Mouse (Mus musculus): ENCODE data around the gene Zp1.

Zp1 gene

GRCm38 (mm10) chr19:10924220-10924619 lies 3.8 kb upstream of the Zp1 start:
- DNase-seq (ENCODE audit: low read depth, low spot score) = no peak

- DNase-seq (ENCODE audit: low read depth, low spot score) = no peak
Measured at GRCm38 (mm10) chr19:10921058-10921457, 626 bp upstream of the Zp1 start.

DNA sequence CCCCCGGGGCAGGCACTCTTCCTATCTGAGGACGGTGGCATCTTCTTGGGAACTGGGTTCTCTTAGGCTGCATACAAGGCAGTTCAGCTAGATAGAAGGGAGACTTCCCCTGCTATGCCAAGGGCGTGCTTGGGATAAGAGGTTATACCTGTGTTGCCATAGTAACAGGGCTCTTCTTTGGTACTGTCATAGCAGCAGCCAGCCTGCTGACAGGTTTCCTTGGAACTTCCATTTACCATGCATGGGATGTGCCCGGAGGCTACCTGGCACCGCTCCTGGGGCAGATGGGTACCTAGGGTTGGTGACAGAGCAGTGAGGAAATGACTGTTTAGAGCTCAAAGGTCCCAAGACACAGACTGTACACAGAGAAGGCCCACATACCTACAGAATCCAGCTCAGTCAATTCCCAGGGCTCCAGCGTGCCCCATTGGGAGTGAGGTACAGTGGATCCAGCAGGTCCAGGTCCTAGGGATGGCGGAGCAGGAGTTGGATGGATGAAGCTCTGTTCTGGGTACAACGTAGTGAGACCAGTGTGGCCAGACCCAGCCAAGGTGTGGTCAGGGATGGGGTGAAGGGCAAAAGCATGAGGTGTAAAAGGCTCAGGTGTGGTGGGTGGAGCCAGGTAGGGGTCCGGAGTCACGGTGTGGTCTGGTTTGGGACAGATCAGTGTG lies 2.0 kb downstream of the Zp1 start:
- DNase-seq (ENCODE audit: low read depth, low spot score) = no peak

- no peak for DNase-seq (ENCODE audit: low read depth, low spot score)
Measured at GRCm38 (mm10) chr19:10916506-10916905, 3.9 kb downstream of the Zp1 start.

GRCm38 (mm10) chr19:10914870-10915269 lies 5.6 kb downstream of the Zp1 start:
- no peak for DNase-seq (ENCODE audit: low read depth, low spot score)

DNA sequence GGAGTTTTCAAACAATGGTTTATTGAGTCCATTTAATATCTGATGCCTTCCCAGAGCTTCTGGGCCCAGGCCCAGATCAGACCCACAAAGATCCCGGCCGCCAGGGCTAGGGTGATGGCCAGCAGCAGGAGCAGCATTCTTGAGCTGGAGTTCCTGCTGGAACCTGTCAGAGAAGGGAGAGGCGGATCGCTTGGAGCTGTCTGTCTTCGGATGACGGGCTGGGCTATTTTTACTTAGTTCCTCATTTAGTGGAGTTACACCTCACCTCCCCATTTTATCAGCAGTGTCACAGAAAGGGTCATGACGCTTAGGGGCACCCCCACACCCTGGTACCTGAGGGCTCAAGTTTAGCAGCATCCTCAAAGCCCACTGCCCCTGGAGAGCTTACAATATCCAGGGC lies 6.1 kb downstream of the Zp1 start:
- no peak for DNase-seq (ENCODE audit: low read depth, low spot score)

- no peak for DNase-seq (ENCODE audit: low read depth, low spot score)
Measured at GRCm38 (mm10) chr19:10909087-10909721, 11.2 kb downstream of the Zp1 start.

- no peak for DNase-seq (ENCODE audit: low read depth, low spot score)
Measured at GRCm38 (mm10) chr19:10907891-10908290, 12.5 kb downstream of the Zp1 start.

DNA sequence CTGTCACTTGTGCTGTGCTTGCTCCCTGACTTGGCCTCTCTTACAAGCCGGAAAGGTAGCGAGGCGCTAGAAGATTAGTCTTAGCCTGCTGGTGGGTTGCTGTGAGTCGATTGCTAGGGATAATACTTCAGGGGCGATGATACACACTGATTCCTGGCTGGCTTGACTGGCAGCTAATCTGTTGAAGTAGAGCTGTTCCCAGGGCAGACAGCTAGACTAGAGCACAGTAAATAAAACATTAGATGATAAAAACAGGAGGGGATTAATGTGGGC lies 14.8 kb downstream of the Zp1 start:
- DNase-seq (ENCODE audit: low read depth, low spot score) = no peak

- DNase-seq (ENCODE audit: low read depth, low spot score) = no peak
Measured at GRCm38 (mm10) chr19:10904927-10905727, 15.3 kb downstream of the Zp1 start.

- DNase-seq (ENCODE audit: low read depth, low spot score) = no peak
Measured at GRCm38 (mm10) chr19:10904512-10904911, 15.9 kb downstream of the Zp1 start.

DNA sequence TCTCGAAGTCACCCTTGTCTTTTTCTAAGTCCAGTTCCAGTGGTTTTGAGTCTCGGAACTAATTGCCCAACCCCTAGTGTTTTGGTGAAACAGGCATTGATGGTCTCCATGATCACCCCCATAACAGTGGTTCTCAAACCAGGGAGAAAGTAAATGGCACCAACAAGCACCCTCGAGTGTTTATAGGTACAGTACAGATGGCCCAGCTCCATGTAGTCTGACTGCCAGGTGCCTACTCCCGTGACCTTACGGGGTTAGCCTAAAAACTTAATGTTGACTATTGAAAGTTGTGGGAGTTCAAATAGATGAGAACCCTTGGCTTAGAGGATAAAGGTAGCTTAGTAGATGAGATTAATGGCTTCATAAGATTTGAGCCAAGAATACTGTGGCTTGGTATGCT lies 19.4 kb downstream of the Zp1 start:
- DNase-seq (ENCODE audit: low read depth, low spot score) = no peak

- no peak for DNase-seq (ENCODE audit: low read depth, low spot score)
Measured at GRCm38 (mm10) chr19:10900315-10900714, 20.1 kb downstream of the Zp1 start.

- no peak for DNase-seq (ENCODE audit: low read depth, low spot score)
Measured at GRCm38 (mm10) chr19:10897491-10897890, 22.9 kb downstream of the Zp1 start.

- DNase-seq (ENCODE audit: low read depth, low spot score) = no peak
Measured at GRCm38 (mm10) chr19:10896849-10897248, 23.6 kb downstream of the Zp1 start.

DNA sequence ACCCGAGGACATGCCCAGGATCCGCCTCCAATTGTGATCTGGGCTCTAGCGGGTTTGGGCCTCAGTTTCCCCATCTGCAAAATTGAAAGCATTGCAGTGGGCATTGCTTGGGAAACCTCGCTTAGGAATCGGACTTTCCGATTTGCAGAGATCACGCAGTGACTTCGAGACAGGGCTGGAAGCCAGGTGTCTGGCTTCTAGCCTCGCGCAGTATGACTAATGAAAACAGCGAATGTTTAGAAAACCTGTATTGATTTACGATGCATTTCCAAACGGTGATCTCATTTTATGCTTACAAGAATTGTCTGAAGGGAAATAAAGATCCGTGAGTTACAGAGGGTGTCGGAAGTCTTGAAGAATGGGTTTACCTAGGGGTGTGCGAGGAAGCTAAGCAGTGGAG lies 24.7 kb downstream of the Zp1 start:
- no peak for DNase-seq (ENCODE audit: low read depth, low spot score)

DNA sequence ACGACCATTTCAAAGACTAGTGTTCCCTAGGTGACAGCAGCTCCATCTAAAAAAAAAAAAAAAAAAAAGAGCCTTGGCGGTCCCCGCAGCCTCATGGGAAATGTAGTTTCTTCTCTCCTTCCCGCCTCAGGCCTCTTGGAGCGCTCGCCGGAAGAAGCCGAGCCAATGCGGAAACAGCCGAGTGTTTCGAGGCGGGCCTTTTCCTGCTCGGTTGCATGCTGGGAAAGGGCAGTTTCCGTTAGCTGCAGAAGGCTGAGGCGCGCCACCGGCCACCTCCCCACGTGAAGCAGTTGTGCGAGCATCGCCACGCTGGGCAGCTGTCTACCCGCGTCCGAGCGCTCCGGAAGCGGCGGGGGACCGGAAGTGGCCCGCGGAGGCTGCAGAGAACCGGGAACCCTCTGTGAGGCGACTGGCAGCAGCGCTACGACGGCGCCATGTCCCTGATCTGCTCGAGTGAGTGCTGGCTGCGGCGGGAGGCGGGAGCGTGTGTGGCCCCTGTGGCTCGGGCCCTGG lies 25.4 kb downstream of the Zp1 start, which contains the start of gene Prpf19:
Gene Prpf19, plus strand, starts transcription at position 216 of the 513 bp plus-strand sequence.
- peak; percentile 97 for DNase-seq (ENCODE audit: low read depth, low spot score)

DNA sequence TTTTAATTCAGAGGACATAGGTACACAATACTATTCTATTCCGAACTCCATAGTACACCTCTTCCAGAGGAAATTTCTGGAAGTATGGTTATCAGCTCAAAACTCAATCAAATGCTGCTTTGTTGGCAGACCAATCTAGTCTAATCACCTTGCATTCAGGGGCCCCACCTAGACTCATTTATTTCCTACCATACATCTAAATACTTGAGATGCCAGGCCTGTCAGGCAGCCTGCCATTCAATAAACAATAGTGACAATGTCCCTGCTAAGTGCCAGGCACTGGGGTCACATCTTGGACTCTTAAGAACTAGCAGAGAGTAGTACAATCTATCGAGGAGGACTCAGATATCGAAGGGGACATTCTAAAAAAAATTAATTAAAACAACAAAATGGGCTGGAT lies 28.2 kb downstream of the Zp1 start:
- no peak for DNase-seq (ENCODE audit: low read depth, low spot score)

DNA sequence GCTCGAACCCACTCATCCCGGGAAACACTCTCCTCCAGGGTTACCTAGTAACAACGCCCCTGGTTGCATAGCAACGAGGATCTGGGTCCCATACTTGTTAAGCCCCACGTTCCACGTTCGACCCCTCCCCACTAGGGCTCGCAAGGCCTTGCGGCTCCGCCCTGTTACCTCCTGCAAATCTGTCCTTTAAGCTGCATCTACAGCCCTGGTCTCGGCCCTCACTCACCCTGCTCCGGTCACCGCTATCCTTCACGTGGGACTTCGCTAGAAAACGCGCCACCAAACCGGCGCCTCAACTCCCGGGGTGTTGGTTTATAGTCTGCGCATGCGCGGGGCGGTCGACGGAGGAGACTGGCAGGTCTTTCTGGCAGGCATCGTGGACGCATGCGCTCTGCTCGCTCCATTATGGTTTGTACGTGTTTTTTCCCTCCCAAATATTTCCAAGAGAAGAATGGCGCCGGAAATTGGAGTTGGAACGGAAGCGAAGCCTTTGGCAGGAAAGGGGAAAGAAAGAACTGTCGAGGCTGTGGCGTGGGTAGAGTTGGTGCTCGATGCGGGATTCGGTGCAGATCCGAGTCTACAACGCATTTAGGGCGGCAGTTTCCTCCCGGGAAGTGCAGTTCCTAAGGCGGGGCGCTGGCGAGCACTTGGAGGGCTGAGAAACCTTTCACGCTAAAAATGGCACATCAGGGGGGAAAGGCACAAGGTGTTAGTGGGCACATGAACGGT lies 38.8 kb downstream of the Zp1 start, which contains the start of gene Tmem109:
Gene Tmem109, minus strand, starts transcription at position 576 of the 729 bp plus-strand sequence.
- peak; percentile 95 for DNase-seq (ENCODE audit: low read depth, low spot score)

- DNase-seq (ENCODE audit: low read depth, low spot score) = no peak
Measured at GRCm38 (mm10) chr19:10880975-10881425, 39.4 kb downstream of the Zp1 start.

- DNase-seq (ENCODE audit: low read depth, low spot score) = no peak
Measured at GRCm38 (mm10) chr19:10880085-10880974, 40.1 kb downstream of the Zp1 start.

Measured in brain, embryonic 18.5 days (tissue).